Mouse (Mus musculus) CH12F3 (cell line): ENCODE data around the gene Krt28.

Source experiments
- in situ Hi-C: fragments of 300-500 bp; cut with MboI; formaldehyde crosslinking; loops from 2 replicates; pipeline ENCODE4 v1.14.3; 2020; ENCODE audit warnings: low sequenced_read_pairs

Krt28 gene

GRCm38 (mm10) chr11:99374803-99375202, at the start of gene Krt28:
Gene Krt28, minus strand, starts transcription at chr11:99374903.
- in situ Hi-C loops: no loop called here

GRCm38 (mm10) chr11:99422159-99422558, 47.5 kb upstream of the Krt28 start, which contains the start of gene Krt12:
Gene Krt12, minus strand, starts transcription at chr11:99422259.
- in situ Hi-C loops: no loop called here

GRCm38 (mm10) chr11:99420586-99420985, 45.9 kb upstream of the Krt28 start:
- in situ Hi-C loops: no loop called here

GRCm38 (mm10) chr11:99417819-99418218, 43.1 kb upstream of the Krt28 start:
- in situ Hi-C loops: no loop called here

GRCm38 (mm10) chr11:99416902-99417301, 42.2 kb upstream of the Krt28 start:
- in situ Hi-C loops: no loop called here

GRCm38 (mm10) chr11:99414463-99415147, 39.9 kb upstream of the Krt28 start:
- in situ Hi-C loops: no loop called here

GRCm38 (mm10) chr11:99413247-99413646, 38.5 kb upstream of the Krt28 start:
- in situ Hi-C loops: no loop called here

- in situ Hi-C loops: no loop called here
Observed at GRCm38 (mm10) chr11:99406186-99406585, 31.5 kb upstream of the Krt28 start.

GRCm38 (mm10) chr11:99399956-99400549, 25.4 kb upstream of the Krt28 start:
- in situ Hi-C loops: no loop called here

- in situ Hi-C loops: no loop called here
Observed at GRCm38 (mm10) chr11:99398832-99399231, 24.1 kb upstream of the Krt28 start.

GRCm38 (mm10) chr11:99398084-99398483, 23.4 kb upstream of the Krt28 start:
- in situ Hi-C loops: no loop called here

- in situ Hi-C loops: no loop called here
Observed at GRCm38 (mm10) chr11:99396661-99397060, 22.0 kb upstream of the Krt28 start.

GRCm38 (mm10) chr11:99396034-99396433, 21.3 kb upstream of the Krt28 start:
- in situ Hi-C loops: no loop called here

- in situ Hi-C loops: no loop called here
Observed at GRCm38 (mm10) chr11:99392492-99392891, 17.8 kb upstream of the Krt28 start.

GRCm38 (mm10) chr11:99391375-99391774, 16.7 kb upstream of the Krt28 start:
- in situ Hi-C loops: no loop called here

GRCm38 (mm10) chr11:99390866-99391265, 16.2 kb upstream of the Krt28 start:
- in situ Hi-C loops: no loop called here

- in situ Hi-C loops: no loop called here
Observed at GRCm38 (mm10) chr11:99389264-99389663, 14.6 kb upstream of the Krt28 start, which contains the start of gene Krt10. Gene Krt10, minus strand, starts transcription at chr11:99389364.

GRCm38 (mm10) chr11:99388661-99389060, 14.0 kb upstream of the Krt28 start:
- in situ Hi-C loops: no loop called here

GRCm38 (mm10) chr11:99385813-99386721, 11.4 kb upstream of the Krt28 start:
- in situ Hi-C loops: no loop called here

GRCm38 (mm10) chr11:99379568-99379967, 4.9 kb upstream of the Krt28 start:
- in situ Hi-C loops: no loop called here

- in situ Hi-C loops: no loop called here
Observed at GRCm38 (mm10) chr11:99369853-99370451, 4.8 kb downstream of the Krt28 start.
